Mouse (Mus musculus): ENCODE measurements around the gene Cntn5. TPM values are rescaled to one million over a fixed set of nuclear protein-coding genes. Genes with fewer than 3 reads are reported as not detected.

Cntn5 gene
- polyA plus RNA-seq, 1 experiment: not detected

DNA sequence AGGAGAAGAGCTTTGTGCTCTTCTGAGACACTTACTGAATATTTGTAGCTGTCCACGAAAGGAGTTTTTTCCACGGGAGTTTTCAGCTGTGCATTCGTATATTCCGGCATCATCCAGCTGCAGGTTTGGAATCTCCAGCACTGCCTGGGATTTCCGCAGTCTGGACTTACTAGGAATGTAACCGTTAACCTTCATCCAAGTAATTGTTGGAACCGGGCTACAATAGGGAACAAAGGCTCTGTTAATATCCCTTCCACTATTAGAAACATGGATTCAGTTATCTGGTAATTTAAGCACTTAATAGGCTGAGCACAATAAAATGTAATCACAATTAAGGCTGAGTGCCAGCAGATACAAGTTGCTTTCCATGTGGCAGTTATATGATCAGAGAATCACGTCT lies 920.5 kb downstream of the Cntn5 start:
- no peak for TF ChIP-seq GATA1 (IDR thresholded peaks at IDR 0.05; ENCODE audit: low read length)

DNA sequence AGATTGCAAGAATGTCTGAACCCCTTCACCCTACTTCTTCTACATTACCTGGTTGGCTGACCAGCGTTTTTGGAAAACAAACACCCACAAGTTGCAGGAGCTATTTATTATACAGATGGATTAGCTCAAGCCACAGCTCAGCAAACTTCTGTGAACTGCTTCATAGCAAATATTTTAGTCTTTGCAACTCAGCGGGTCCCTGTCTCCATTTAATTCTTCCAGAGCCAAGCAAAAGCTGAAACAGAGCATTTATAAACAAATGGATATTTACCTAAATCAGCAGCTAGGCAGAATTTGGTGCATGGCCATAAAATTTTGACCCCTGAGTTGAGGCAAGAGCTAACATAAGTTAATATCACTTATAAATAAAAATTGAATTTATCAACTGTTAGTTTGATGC lies 921.4 kb downstream of the Cntn5 start:
- no peak for TF ChIP-seq GATA1 (IDR thresholded peaks at IDR 0.05; ENCODE audit: low read length)

DNA sequence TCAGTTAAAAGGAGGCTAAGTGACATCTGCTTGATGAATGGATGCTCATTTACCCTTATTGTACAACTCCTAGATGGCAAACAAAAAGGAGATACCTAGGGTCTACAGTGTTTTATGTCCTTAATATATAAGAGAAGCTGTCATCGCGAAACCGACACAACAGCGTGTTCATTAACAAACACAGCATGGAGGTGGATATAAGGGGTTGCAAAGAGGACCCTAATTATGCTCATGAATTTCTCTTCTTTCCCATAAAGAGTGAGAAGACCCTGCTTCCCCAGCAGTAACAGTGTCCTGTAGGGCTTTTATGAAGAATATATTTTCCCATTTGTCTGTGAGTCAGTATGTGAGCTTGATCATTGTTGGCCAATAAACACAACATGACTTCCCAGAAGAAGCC lies 939.2 kb downstream of the Cntn5 start:
- no peak for TF ChIP-seq GATA1 (IDR thresholded peaks at IDR 0.05; ENCODE audit: low read length)

DNA sequence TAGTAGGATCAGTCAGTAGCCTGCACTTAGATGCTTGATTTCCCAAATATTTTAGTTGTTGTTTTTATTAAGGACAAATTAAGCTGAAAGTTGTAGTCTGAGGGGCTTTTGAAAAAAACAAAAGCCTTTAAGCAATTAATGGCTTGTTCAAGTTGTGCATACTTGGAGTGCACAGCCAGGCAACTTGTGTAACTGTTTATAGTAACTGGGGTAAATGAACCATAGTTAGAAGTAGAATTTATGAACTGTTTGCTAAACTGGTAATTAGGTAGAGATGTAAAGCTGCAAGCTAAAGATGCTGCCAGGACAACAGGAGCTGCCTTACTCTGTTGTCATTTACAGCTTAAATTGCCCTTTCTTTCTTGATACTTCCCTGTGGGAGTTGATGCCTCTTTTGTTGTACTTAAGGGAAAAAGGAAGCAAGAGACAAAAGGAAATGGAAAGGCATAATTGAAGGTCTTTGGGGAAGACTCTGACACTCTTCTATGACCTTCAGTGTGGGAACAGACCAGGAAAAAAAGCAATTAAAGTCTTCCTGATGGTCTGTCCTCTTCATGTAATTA lies 943.9 kb downstream of the Cntn5 start:
- no peak for TF ChIP-seq GATA1 (IDR thresholded peaks at IDR 0.05; ENCODE audit: low read length)

DNA sequence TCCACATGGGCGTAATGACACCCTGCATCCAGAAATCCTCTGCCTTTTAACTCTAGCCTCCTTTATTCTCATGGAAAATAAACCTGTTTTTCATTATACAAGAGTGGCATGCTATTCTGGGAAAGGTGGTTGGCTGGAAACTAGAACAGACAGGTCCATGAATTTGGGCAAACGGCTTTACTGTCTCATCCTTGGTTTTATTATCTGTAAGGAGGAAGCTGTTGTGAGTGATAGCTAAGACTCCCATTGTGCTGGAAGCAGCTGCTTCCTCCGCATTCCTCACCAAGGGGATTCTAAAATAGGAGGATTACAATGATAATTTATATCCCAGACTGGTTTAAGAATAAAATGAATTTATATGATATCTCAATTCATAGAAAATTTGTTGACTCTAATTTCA lies 955.2 kb downstream of the Cntn5 start:
- TF ChIP-seq GATA1 (IDR thresholded peaks at IDR 0.05; ENCODE audit: low read length): no peak

DNA sequence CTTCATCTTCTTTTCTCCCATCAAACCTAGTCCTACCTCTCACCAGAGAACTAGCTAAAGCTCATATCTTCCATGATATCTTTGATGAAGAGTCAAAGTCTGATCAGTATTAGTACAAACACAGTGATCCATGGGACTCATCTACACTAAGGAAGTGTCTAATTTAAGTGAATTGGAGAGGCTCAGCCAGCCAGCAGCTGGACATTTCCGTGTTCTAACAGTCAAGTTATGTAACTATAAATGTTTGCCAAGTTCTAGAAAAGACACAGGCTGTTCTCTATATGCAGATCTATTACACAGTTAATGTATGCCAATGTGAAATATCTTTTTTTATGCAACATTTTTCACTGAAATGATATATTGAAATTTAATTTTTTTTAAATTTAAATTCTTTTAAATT lies 959.7 kb downstream of the Cntn5 start:
- TF ChIP-seq GATA1 (IDR thresholded peaks at IDR 0.05; ENCODE audit: low read length): no peak

DNA sequence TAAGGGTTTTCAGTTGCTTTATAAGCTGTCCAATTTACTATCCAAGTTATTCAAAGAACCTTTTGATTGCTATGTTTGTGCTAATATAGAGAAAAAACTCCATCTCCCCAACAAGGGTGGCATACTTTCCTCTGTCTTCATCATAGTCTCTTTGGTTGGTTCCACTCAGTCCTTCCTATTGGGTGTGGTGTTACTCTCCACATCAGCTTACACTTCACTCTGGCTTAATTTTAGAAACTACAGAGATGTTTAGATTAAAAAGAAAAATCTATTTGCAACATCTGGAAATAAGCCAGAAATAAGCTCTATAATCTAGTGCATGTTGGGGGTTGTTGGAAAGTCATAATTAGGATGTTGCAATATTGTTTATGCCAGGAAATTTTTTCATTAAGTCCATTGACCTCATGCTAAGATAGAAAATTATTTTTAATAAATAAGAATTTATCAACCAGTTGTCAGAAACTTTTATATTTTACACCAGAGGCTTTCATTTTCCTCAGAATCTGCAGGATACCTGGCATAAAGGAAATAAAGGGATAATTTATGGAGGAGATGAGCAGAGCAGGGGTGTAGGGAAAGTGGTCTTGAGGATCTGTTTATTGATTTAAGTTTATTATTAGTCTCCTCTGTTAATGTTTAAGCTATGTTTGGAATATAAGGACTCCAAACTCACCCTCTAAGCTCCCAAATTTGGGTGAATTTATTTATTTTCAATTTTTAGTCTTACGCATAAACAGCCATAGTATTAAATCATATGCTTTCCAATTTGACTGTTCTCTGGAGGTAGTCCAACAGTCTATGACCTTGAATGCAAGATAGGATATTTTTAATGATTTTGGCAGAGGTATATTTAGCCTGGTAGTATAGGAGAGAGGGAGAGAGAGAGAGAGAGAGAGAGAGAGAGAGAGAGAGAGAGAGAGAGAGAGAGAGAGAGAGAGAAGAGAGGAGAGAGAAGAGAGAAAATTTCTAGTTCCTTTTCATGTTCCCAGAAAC lies 966.8 kb downstream of the Cntn5 start:
- TF ChIP-seq GATA1 (IDR thresholded peaks at IDR 0.05; ENCODE audit: low read length): no peak

DNA sequence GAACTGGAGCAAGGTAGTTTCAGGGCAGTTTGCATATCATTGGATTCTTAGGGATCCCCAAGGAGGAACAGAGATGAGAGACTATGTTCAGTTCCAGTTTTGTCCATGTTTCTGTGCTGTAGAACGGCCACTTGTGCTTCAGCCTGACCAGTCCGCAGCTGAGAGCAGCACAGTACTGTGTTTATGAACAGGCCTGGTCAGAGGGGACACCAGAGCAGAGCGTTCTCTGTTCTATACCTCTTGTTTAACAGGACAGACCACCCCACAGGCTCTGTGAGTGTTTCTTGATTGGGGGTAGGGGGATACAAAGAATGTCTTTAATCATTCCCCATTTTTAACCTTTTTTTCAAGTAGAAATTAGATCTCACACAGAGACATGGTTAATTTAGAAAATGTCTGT lies 984.0 kb downstream of the Cntn5 start:
- no peak for TF ChIP-seq GATA1 (IDR thresholded peaks at IDR 0.05; ENCODE audit: low read length)

DNA sequence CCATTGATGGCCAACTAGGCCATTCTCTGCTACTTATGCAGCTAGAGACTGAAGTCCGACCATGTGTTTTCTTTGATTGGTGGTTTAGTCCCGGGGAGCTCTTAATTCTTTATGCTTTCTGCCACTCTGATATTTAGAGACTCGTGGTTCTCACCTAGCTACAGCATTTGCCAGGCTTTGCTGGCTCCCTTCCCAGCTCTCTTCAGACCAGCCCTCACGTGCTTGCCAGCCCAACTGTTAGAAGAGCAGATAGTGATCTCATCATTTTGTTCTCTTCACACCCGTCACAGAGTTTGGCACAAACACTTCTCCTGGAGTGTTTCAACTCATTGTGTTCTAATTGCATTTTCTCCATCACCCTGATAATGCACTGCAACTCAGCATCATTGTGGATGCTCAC lies 1005.5 kb downstream of the Cntn5 start:
- no peak for TF ChIP-seq GATA1 (IDR thresholded peaks at IDR 0.05; ENCODE audit: low read length)

DNA sequence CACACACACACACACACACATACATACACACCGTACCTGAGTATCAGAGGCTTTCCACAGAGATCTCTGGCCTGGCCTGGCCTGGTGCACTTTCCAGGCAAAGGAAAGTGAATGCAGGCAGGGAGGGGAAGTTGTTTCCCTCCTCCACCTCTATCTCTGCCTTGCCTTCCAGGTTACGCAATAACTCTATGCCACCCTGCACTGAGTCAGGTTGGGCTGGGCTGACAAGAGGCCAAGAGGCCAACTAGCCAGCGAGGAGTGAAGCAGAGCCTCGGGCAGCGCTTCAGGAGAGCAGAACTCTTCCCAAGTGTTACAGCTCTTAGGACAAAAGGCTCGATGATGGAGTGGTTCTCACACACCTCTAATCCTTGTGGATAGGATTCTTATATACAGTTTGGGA lies 1018.4 kb downstream of the Cntn5 start:
- TF ChIP-seq GATA1 (IDR thresholded peaks at IDR 0.05; ENCODE audit: low read length): no peak

DNA sequence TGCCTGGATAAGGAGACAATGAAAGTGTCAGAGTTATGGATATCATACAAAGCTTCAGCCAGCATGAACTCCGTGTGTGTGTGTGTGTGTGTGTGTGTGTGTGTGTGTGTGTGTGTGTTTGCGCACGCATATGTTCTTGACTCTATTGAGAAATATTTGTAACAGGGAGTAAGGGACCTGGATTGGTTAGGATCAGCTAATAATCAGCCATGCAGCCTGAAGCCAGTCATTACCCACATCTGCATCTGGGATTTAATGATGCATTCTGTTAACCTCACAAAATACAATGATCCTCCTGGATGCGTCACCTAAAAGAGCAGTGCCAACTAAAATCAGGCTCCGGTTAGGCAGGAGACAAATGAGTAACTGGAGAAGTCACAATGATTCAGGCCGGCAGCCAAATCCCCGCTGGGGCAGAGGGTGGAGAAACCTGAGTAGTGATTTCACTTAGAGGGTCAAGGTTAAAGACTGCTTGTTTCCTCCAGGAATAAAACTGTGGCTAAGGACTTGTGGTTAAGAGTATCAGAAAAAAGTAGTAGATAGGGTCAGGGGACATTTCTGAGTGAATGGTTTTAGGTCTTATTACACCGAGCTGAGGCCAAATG lies 1021.7 kb downstream of the Cntn5 start:
- no peak for TF ChIP-seq GATA1 (IDR thresholded peaks at IDR 0.05; ENCODE audit: low read length)

DNA sequence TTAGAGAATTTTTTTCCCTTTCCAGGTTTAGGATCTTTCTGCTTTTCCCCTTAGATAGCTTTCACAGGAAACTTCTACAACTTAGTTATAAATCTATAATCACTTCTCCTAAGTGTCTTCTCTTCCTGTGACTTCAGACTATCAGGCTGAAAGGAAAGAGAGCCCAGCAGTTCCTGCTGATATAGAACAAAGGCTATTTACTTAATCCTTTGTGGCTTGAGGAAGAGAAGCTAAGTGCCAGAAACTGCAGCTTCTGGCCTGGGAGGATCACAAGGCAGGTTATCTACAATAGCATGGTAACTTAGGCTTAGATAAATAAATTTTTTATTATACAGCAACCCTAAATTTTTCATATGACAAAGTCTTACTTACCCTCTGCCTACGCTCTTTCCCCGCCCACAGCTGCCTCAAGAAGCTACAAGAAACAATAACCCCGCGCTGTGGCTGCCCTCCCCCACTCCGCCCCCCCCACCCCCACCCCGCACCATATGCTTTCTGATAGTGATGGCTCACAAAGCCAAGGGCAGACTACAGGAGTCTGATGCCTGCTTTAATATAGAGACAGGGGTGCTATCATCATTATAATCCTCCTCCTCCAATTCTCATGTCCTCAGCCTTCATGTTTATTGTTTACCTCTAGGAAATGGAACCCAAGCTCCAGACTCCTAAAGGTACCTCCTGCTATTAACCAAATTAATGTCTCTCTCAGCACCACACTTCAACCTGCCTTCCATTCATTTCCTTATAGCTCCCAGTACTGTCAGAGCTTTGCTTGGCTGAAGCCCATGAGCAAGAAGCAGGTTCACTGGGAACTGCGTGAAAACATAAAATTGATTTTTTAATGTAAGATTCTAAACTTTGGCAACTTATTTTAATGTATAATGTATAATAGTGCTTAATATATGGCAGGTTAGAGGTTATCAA lies 1032.2 kb downstream of the Cntn5 start:
- TF ChIP-seq GATA1 (IDR thresholded peaks at IDR 0.05; ENCODE audit: low read length): no peak

DNA sequence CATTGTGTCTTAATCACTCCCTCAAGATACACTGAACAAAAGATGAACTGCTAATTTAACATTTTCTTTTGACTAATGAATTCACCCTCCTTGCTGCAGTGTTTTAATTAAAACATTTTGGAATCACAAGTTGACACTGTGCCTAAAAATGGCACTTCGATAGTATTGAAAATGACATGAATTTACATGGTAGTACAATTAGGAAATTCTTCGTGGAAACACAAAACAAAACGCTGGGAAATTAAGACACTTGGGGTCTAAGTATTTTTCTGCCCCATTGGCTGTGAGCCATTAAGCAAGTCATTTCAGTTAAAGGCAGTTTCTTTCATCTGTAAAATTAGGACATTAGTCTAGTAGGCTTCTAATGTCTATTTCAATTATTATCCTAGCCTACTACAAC lies 1043.9 kb downstream of the Cntn5 start:
- no peak for TF ChIP-seq GATA1 (IDR thresholded peaks at IDR 0.05; ENCODE audit: low read length)

DNA sequence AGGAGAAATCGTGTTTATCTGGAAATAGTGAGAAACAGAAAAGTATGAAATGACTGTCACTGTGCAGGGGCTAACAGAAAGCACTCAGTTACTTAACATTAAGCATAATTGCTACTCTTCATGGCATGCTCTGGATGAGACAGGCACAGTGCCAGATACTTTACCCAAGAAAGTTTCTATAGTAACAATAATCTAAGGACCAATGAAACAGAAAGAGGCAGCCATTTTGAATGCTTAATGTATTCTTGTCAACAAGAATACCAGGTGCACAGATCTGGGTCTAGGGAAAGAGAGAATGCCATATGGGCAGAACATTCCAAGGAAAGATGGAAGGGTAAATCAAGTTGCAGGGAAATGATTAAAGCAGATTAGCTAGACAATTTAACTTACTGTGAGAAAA lies 1045.3 kb downstream of the Cntn5 start:
- TF ChIP-seq GATA1 (IDR thresholded peaks at IDR 0.05; ENCODE audit: low read length): no peak

DNA sequence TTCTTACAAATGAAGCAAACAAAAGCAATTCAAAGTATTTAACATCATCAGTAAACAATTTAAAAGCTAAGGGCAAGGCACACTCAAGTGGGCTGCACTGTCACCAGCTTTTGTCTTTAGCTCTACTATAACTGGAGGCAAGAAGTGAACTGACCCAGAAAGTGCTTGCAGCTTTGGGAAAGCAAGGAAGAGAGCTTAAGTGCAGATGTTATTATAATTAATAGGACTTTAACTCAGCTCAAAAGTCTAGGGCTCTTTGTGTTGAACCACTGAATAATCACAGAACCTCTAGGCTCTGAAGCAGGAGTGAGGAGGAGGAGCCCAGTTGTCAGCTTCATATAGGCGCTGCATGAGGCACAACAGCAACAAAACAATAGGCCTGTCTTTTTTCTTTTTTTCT lies 1049.8 kb downstream of the Cntn5 start:
- no peak for TF ChIP-seq GATA1 (IDR thresholded peaks at IDR 0.05; ENCODE audit: low read length)

Data from G1E-ER4 (cell line).